8 mouse cellular contexts compared by ENCODE assay signal in genomic region chr10:125965968-125966480, GRCm38 (mm10). TPM values are rescaled to one million over a fixed set of nuclear protein-coding genes. Genes with fewer than 3 reads are reported as not detected.
A peak's percentile ranks its signal among the peaks of the same experiment; 100 is the strongest.
DNase-seq lines count a peak whose midpoint lies in the region; ATAC-seq lines count a peak whose summit lies in the region.

Lrig3 (plus strand) TSS chr10:125966168.

- H3K4me1 ChIP-seq in intestine, embryonic 14.5 days (replicated peaks; ENCODE audit: control insufficient read depth, insufficient read depth, low read length) = peaks cover 20% of the 10 kb centered on the region

- no peaks in the 10 kb centered on the region for H3K79me2 ChIP-seq in macrophage (ENCODE audit: inconsistent target)

- H3K27me3 ChIP-seq in intestine, embryonic 14.5 days (replicated peaks; ENCODE audit: control insufficient read depth, insufficient read depth, low read length) = no peaks in the 10 kb centered on the region

- H3K9me3 ChIP-seq in intestine, embryonic 14.5 days (ENCODE audit: control insufficient read depth, low read length) = no peaks in the 10 kb centered on the region

- peak within 1 kb of the TSS; percentile 95 for H3K27ac ChIP-seq in intestine, embryonic 14.5 days (ENCODE audit: low read depth)
- H3K27ac ChIP-seq in macrophage = no peak within 1 kb of the TSS

- H3K36me3 ChIP-seq in intestine, embryonic 14.5 days (ENCODE audit: control insufficient read depth, insufficient read depth, low read length) = no peaks in the 10 kb centered on the region
- no peaks in the 10 kb centered on the region for H3K36me3 ChIP-seq in macrophage (ENCODE audit: inconsistent target)

- peak; percentile 86 for DNase-seq in adrenal gland, postnatal 14 days
- DNase-seq in embryo, embryonic 10.5 days (ENCODE audit: low spot score) = peak; percentile 92
- peak; percentile 88 for DNase-seq in gastrocnemius, postnatal 25 days
- peak; percentile 90 for DNase-seq in intestine, embryonic 14.5 days (ENCODE audit: low spot score)
- peak; percentile 38 to 86 for DNase-seq in left cerebral cortex, postnatal 10 days (ENCODE audit: extremely low spot score in 1 of 2, low spot score in 2 of 2)
- DNase-seq in right cerebral cortex, postnatal 14 days = peak; percentile 66
- DNase-seq in MN1 (ENCODE audit: low spot score) = no peak

- intact Hi-C loops in left cerebral cortex, postnatal 10 days (cut with DNase I) = no loop called here

- peak; percentile 77 for ATAC-seq in intestine, embryonic 14.5 days (replicated peaks; ENCODE audit: low FRiP score, low TSS enrichment, low read depth)

- H3K4me2 ChIP-seq in intestine, embryonic 14.5 days (ENCODE audit: low read length) = peak within 1 kb of the TSS; percentile 68

- H3K9ac ChIP-seq in intestine, embryonic 14.5 days (ENCODE audit: low read length) = peak within 1 kb of the TSS; percentile 96

- H3K4me3 ChIP-seq in intestine, embryonic 14.5 days (ENCODE audit: low read depth, low read length) = peak within 1 kb of the TSS; percentile 77
- H3K4me3 ChIP-seq in macrophage (ENCODE audit: inconsistent target) = peak within 1 kb of the TSS; percentile 24

- 0% methylated on average over 49 of the region's 62 CpGs for WGBS in intestine, embryonic 14.5 days
- 1% methylated on average over 52 of the region's 62 CpGs for WGBS in macrophage (ENCODE audit: missing documents)

RNA-seq across cellular contexts. Expression of gene Lrig3, which starts in this region (rescaled TPM):
- total RNA-seq in adrenal gland, postnatal 14 days (2021) = 5.4 and 7.4 TPM in 2 replicates
- total RNA-seq in gastrocnemius, postnatal 25 days (2021) = 1 to 10 TPM; 3.5 to 5.5 TPM
- 23.0 and 29.6 TPM in 2 replicates for polyA plus RNA-seq in intestine, embryonic 14.5 days (2014; fragmentation: Nextera tagmentation; extraction: Ambion mirVana)
- total RNA-seq in left cerebral cortex, postnatal 10 days (2021) = 1 to 10 TPM; 3.3 to 3.4 TPM
- 1 to 10 TPM in 11 of 26 experiments, under 1 TPM in 10, not detected in 5; 0.24 to 3.6 (median 1.0) TPM for total RNA-seq in macrophage (2018; cell fraction: chromatin; rRNA removed)
- total RNA-seq in macrophage (2018; cell fraction: cytosol; rRNA removed) = under 1 TPM; 0.03 to 0.78 (median 0.22) TPM
- total RNA-seq in macrophage (2018; cell fraction: nucleus; rRNA removed) = 1 to 10 TPM in 7 of 26 experiments, under 1 TPM in 13, not detected in 6; 0.23 to 3.7 (median 0.59) TPM
- 0.23 to 0.72 TPM (median 0.28 TPM) in 3 replicates for polyA plus RNA-seq in macrophage (2018)

Comparison
In these comparisons a context has a peak if more than half of its experiments do, and no peak if none do; other contexts are left out.
1. RNA of gene Lrig3 (polyA plus RNA-seq): 23.0 to 29.6 TPM in intestine, embryonic 14.5 days; 0.23 to 0.72 TPM in macrophage; every median in the first group is over 10 times any median in the second.